Mouse (Mus musculus) kidney, embryonic 16.5 days (tissue): ENCODE data around the gene Podn. TPM values are rescaled to one million over a fixed set of nuclear protein-coding genes. Genes with fewer than 3 reads are reported as not detected.
A peak's percentile ranks its signal among the peaks of the same experiment; 100 is the strongest.

Experiments used
- ATAC-seq: fragments of 200-750 bp; cut with Nextera tagmentation; 2 replicates; pipeline ENCODE4 v1.8.0; 2017; ENCODE audit warnings: moderate TSS enrichment; ENCODE audit not compliant: low FRiP score, low TSS enrichment
- H3K27ac ChIP-seq: fragments of 300-500 bp; sonication (generic); 2 replicates; pipeline ENCODE4 v1.5.1; 2014; ENCODE audit warnings: low read length
- H3K27me3 ChIP-seq: fragments of 300-500 bp; sonication (generic); 2 replicates; pipeline ENCODE4 v1.6.1; 2014; ENCODE audit warnings: low read length, control low read depth, mixed read lengths; ENCODE audit not compliant: insufficient read depth
- H3K36me3 ChIP-seq: fragments of 300-500 bp; sonication (generic); 2 replicates; pipeline ENCODE4 v1.6.1; 2014; ENCODE audit warnings: low read length, control low read depth, mixed read lengths; ENCODE audit not compliant: insufficient read depth
- H3K4me1 ChIP-seq: fragments of 300-500 bp; sonication (generic); 2 replicates; pipeline ENCODE4 v1.6.1; 2014; ENCODE audit warnings: low read length, control low read depth, mixed read lengths; ENCODE audit not compliant: insufficient read depth
- H3K4me2 ChIP-seq: fragments of 300-500 bp; sonication (generic); replicated peaks from 2 replicates; pipeline ENCODE4 v1.6.1; 2014; ENCODE audit warnings: low read depth, low read length
- H3K4me3 ChIP-seq: fragments of 300-500 bp; sonication (generic); 2 replicates; pipeline ENCODE4 v1.5.1; 2014; ENCODE audit warnings: mild to moderate bottlenecking, low read length
- H3K9ac ChIP-seq: fragments of 300-500 bp; sonication (generic); replicated peaks from 2 replicates; pipeline ENCODE4 v1.6.1; 2014; ENCODE audit warnings: low read length
- H3K9me3 ChIP-seq: fragments of 300-500 bp; sonication (generic); 2 replicates; pipeline ENCODE4 v1.6.1; 2016; ENCODE audit warnings: low read length, control low read depth
- WGBS: fragments of 180-500 bp; shearing (Covaris S2); extraction: QIAGEN DNeasy Blood & Tissue Kit; methylation state at CpG from one replicate; pipeline ENCODE4 v1.1.7; 2014; 5-methylcytosine and 5-hydroxymethylcytosine counted together
- polyA plus RNA-seq: library from polyadenylated mRNA; unstranded; fragments of >200 nt; fragmentation: Nextera tagmentation; extraction: Ambion mirVana; gene quantifications from 2 replicates; pipeline ENCODE4 v1.2.1, GENCODE M21; 2015

The Podn gene
- polyA plus RNA-seq, 1 experiment from 2014 or later = 0.82 TPM

DNA sequence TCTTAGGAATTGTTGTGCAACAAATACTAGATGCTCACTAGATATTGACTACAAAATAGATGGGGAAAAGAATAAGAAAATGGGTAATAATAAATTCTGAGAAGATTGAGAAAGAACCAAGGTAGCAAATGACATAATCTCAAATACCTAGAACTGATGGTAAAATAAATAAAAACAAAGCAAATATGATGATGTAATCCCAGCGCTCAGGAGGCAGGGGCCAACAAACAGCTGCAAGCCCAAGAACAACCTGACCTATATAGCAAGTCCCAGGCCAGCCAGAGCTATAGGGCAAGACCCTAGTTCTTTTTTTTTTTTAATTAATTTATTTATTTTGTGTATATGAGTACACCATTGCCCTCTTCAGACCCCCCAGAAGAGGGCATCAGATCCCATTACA, 27.9 kb upstream of the Podn start:
- H3K4me1 ChIP-seq = no peaks in the 10 kb centered on the region
- no peak overlapping the region for H3K9ac ChIP-seq
- no peak for ATAC-seq
- no peaks in the 10 kb centered on the region for H3K36me3 ChIP-seq
- WGBS = 94% methylated on average over 1 of the region's 1 CpGs
- H3K4me2 ChIP-seq = no peak overlapping the region
- no peak overlapping the region for H3K27ac ChIP-seq
- no peaks in the 10 kb centered on the region for H3K27me3 ChIP-seq
- H3K9me3 ChIP-seq = no peaks in the 10 kb centered on the region
- no peak overlapping the region for H3K4me3 ChIP-seq

DNA sequence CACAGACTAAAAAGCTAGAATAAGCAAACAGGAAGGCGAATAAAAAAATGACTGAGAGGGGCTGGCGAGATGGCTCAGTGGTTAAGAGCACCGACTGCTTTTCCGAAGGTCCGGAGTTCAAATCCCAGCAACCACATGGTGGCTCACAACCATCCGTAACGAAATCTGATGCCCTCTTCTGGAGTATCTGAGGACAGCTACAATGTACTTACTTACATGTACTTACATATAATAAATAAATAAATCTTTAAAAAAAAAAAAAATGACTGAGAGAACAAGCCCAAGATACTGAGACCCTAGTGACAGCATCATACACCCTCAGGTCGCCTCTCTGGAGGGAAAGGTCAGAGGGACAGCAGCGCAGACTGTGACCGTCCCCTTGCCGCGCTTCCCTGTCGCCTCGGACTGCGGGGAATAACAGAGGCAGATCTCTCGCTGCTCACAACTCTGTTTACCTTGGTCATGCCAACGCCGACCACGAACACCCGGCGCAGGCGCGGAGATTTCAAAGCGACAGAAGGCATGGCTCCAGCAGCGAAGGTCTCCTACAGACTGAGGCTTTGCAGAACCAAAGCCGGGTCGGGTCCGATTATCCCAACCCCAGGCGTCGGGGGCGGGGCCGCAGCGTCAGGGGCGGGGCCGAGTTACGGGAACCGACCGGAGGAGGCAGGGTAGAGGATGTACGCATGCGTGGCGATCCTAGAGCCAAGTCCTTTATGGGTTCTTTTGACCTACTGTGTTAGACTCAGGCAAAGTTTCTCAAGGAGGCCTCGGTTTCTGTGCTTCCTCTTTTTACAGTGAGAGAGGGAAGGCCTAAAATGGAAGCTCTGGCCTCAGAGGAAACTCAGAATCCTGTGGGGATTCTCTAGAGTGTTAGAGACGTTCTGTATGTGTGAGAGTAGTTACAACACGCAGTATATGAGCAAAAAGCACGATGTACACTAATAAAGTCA, 22.0 kb upstream of the Podn start:
- Histone ChIP-seq H3K4me2 (peak overlapping the region; percentile 67), H3K9ac (peak overlapping the region; percentile 80), H3K36me3 (no peaks in the 10 kb centered on the region), H3K27me3 (no peaks in the 10 kb centered on the region), H3K4me1 (no peaks in the 10 kb centered on the region), H3K27ac (peak overlapping the region; percentile 69; the same call in 1 of the 2 replicates), H3K9me3 (no peaks in the 10 kb centered on the region), H3K4me3 (peak overlapping the region; percentile 72)
- ATAC-seq = peak; percentile 96
- WGBS = 12% methylated on average over 43 of the region's 45 CpGs

DNA sequence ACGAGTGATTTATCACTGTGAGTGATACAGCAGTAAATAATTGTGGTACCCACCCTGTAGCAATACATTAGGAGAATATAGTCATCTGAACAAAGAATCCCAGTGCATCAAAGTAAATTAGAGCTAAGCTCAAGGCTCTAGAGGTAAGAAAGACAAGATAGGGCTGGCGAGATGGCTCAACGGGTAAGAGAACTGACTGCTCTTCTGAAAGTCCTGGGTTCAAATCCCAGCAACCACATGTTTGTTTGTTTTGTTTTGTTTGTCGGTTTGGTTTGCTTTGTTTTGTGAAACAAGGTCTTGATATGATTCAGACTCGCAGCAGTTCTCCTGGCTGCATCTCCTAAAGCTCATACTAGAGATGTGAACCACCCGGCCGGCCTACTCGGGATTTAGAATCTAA, 21.2 kb upstream of the Podn start:
- H3K36me3 ChIP-seq = no peaks in the 10 kb centered on the region
- no peaks in the 10 kb centered on the region for H3K4me1 ChIP-seq
- no peak overlapping the region for H3K4me2 ChIP-seq
- 94% methylated on average over 8 of the region's 8 CpGs for WGBS
- H3K4me3 ChIP-seq = no peak overlapping the region; the same call in 1 of the 2 replicates
- no peaks in the 10 kb centered on the region for H3K27me3 ChIP-seq
- no peak overlapping the region for H3K9ac ChIP-seq
- no peak for ATAC-seq
- no peak overlapping the region for H3K27ac ChIP-seq
- H3K9me3 ChIP-seq = no peaks in the 10 kb centered on the region

GRCm38 (mm10) chr4:108116466-108116865, 20.2 kb upstream of the Podn start:
- 92% methylated on average over 2 of the region's 2 CpGs for WGBS
- no peak overlapping the region for H3K4me3 ChIP-seq
- H3K27ac ChIP-seq = no peak overlapping the region
- H3K9me3 ChIP-seq = no peaks in the 10 kb centered on the region
- H3K4me2 ChIP-seq = no peak overlapping the region
- no peaks in the 10 kb centered on the region for H3K4me1 ChIP-seq
- no peaks in the 10 kb centered on the region; the same call in 1 of the 2 replicates for H3K36me3 ChIP-seq
- H3K9ac ChIP-seq = no peak overlapping the region
- H3K27me3 ChIP-seq = no peaks in the 10 kb centered on the region
- no peak for ATAC-seq

DNA sequence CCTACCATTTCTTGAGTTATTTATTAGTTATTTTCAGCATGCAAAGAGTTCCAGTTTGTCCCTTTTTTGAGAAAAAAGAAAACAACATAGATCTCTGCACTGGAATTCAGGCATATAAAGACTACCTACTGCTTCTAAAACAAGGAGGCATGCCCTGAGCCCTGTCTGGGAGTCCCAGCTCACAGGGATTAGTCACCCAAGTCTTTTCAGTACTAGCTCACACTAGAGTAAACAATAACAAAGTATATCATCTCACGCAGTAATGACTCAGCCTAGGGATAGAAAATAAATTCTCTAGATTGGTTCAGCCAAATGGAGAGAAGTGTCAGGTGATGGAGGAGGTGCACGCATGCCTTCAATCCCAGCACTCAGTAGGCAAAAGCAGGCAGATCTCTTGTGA, 14.5 kb upstream of the Podn start:
- H3K4me3 ChIP-seq = no peak overlapping the region
- peaks cover 3% of the 10 kb centered on the region; the same call in 1 of the 2 replicates for H3K36me3 ChIP-seq
- no peak overlapping the region for H3K27ac ChIP-seq
- no peaks in the 10 kb centered on the region for H3K9me3 ChIP-seq
- ATAC-seq = no peak
- H3K4me1 ChIP-seq = no peaks in the 10 kb centered on the region
- H3K27me3 ChIP-seq = no peaks in the 10 kb centered on the region
- 75% methylated on average over 2 of the region's 2 CpGs for WGBS
- no peak overlapping the region for H3K4me2 ChIP-seq
- no peak overlapping the region for H3K9ac ChIP-seq

DNA sequence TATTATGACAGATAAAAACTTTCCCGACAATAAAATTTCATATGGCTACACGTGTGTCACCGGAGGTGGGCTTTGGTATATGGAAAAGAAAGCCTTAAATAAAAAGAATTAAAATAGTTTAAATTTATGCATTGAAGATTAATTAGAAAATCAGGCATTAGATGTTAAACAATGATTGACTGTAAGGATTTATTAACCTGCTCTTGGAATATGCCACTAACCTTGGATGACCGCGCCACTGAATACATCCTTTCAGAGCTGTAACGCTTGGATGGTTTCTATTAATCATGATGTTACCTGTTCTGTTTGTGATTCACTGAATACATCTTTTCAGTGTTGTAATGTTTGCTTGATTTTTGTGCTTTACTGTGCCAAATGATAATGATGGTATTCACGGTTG, 13.5 kb upstream of the Podn start:
- peaks cover 6% of the 10 kb centered on the region; the same call in 1 of the 2 replicates for H3K36me3 ChIP-seq
- H3K4me1 ChIP-seq = no peaks in the 10 kb centered on the region
- ATAC-seq = no peak
- WGBS = 95% methylated on average over 7 of the region's 7 CpGs
- no peak overlapping the region for H3K27ac ChIP-seq
- no peak overlapping the region for H3K4me2 ChIP-seq
- H3K9ac ChIP-seq = no peak overlapping the region
- H3K9me3 ChIP-seq = no peaks in the 10 kb centered on the region
- no peak overlapping the region for H3K4me3 ChIP-seq
- H3K27me3 ChIP-seq = no peaks in the 10 kb centered on the region

GRCm38 (mm10) chr4:108092741-108093397, 3.4 kb downstream of the Podn start:
- H3K27me3 ChIP-seq = no peaks in the 10 kb centered on the region
- no peak overlapping the region for H3K27ac ChIP-seq
- no peak overlapping the region for H3K4me2 ChIP-seq
- no peak for ATAC-seq
- no peak overlapping the region for H3K4me3 ChIP-seq
- no peaks in the 10 kb centered on the region for H3K4me1 ChIP-seq
- peaks cover 15% of the 10 kb centered on the region; the same call in 1 of the 2 replicates for H3K36me3 ChIP-seq
- no peak overlapping the region for H3K9ac ChIP-seq
- WGBS = 85% methylated on average over 6 of the region's 6 CpGs
- no peaks in the 10 kb centered on the region for H3K9me3 ChIP-seq

DNA sequence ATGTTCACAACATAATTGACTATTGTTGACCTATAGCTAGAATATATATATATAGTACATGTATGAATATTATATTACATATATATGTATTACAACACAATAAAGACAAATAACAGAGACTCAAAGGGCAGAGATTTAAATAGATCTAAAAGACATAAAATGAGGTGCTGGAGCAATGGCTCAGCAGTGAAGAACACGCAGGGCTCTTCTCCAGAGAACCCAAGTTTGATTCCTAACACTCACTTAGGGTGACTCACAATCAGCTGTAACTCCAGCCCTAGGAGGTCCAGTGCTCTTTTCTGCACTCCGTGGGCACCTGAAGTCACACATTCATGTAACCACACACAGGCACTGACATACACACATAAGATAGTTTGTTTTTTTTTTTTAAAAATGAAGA, 12.3 kb downstream of the Podn start:
- 0 out of 2 replicates have a peak, but pooled peaks cover 6% of the 10 kb centered on the region for H3K4me1 ChIP-seq
- no peaks in the 10 kb centered on the region for H3K9me3 ChIP-seq
- H3K4me2 ChIP-seq = no peak overlapping the region
- no peak overlapping the region for H3K27ac ChIP-seq
- WGBS = 94% methylated on average over 2 of the region's 2 CpGs
- H3K9ac ChIP-seq = no peak overlapping the region
- H3K4me3 ChIP-seq = no peak overlapping the region
- ATAC-seq = no peak
- H3K27me3 ChIP-seq = no peaks in the 10 kb centered on the region
- 0 out of 2 replicates have a peak, but pooled peaks cover 2% of the 10 kb centered on the region for H3K36me3 ChIP-seq

- Histone ChIP-seq H3K4me2 (no peak overlapping the region), H3K27me3 (no peaks in the 10 kb centered on the region), H3K27ac (no peak overlapping the region), H3K9me3 (no peaks in the 10 kb centered on the region), H3K36me3 (0 out of 2 replicates have a peak, but pooled peaks cover 2% of the 10 kb centered on the region), H3K4me3 (no peak overlapping the region), H3K9ac (no peak overlapping the region), H3K4me1 (0 out of 2 replicates have a peak, but pooled peaks cover 6% of the 10 kb centered on the region)
- 75% methylated on average over 6 of the region's 6 CpGs for WGBS
- no peak for ATAC-seq
Measured at GRCm38 (mm10) chr4:108083032-108083735, 13.1 kb downstream of the Podn start.
